Mouse (Mus musculus): ENCODE measurements at regions not wholly inside any gene's neighbourhood (a gene's known extent, or its start where the extent isn't known, plus 50 kb on each side); places are given as distances from the start of the nearest gene placed in this dataset.
A peak's percentile ranks its signal among the peaks of the same experiment; 100 is the strongest.

GRCm38 (mm10) chr1:143946933-143947332 lies 57.0 kb downstream of the Rgs2 start:
- DNase-seq: peak in 1 of 2 experiments; percentile 34

- peak; percentile 50 to 73 for DNase-seq
Measured at GRCm38 (mm10) chr1:143941465-143941864, 62.5 kb downstream of the Rgs2 start.

GRCm38 (mm10) chr1:143939511-143939910 lies 64.5 kb downstream of the Rgs2 start:
- no peak for DNase-seq

GRCm38 (mm10) chr1:143938569-143938968 lies 65.4 kb downstream of the Rgs2 start:
- DNase-seq: no peak

GRCm38 (mm10) chr1:143930798-143931197 lies 73.2 kb downstream of the Rgs2 start:
- no peak for DNase-seq

- DNase-seq: no peak
Measured at GRCm38 (mm10) chr1:143929567-143930165, 74.3 kb downstream of the Rgs2 start.

GRCm38 (mm10) chr1:143922499-143922898 lies 81.5 kb downstream of the Rgs2 start:
- no peak for DNase-seq

GRCm38 (mm10) chr1:143920256-143920655 lies 83.7 kb downstream of the Rgs2 start:
- no peak for DNase-seq

GRCm38 (mm10) chr1:143918949-143919348 lies 85.0 kb downstream of the Rgs2 start:
- DNase-seq: no peak

- no peak for DNase-seq
Measured at GRCm38 (mm10) chr1:143918146-143918774, 85.7 kb downstream of the Rgs2 start.

- DNase-seq: peak; percentile 42 to 43
Measured at GRCm38 (mm10) chr1:143917623-143918022, 86.3 kb downstream of the Rgs2 start.

- DNase-seq: no peak
Measured at GRCm38 (mm10) chr1:143916587-143916986, 87.4 kb downstream of the Rgs2 start.

GRCm38 (mm10) chr1:143912586-143912985 lies 91.4 kb downstream of the Rgs2 start:
- DNase-seq: no peak

- DNase-seq: no peak
Measured at GRCm38 (mm10) chr1:143911230-143911629, 92.7 kb downstream of the Rgs2 start.

- no peak for DNase-seq
Measured at GRCm38 (mm10) chr1:143910530-143910929, 93.4 kb downstream of the Rgs2 start.

- DNase-seq: no peak
Measured at GRCm38 (mm10) chr1:143907312-143907711, 96.6 kb downstream of the Rgs2 start.

GRCm38 (mm10) chr1:143906881-143907280 lies 97.1 kb downstream of the Rgs2 start:
- DNase-seq: no peak

GRCm38 (mm10) chr1:143903985-143904384 lies 100.0 kb downstream of the Rgs2 start:
- DNase-seq: peak; percentile 59 to 73

GRCm38 (mm10) chr1:143903234-143903633 lies 100.7 kb downstream of the Rgs2 start:
- no peak for DNase-seq

- no peak for DNase-seq
Measured at GRCm38 (mm10) chr1:143901127-143901920, 102.6 kb downstream of the Rgs2 start.

- DNase-seq: no peak
Measured at GRCm38 (mm10) chr1:143888510-143888909, 111.4 kb downstream of the Uchl5 start.

GRCm38 (mm10) chr1:143888065-143888464 lies 111.0 kb downstream of the Uchl5 start:
- no peak for DNase-seq

GRCm38 (mm10) chr1:143886014-143886413 lies 108.9 kb downstream of the Uchl5 start:
- DNase-seq: no peak

GRCm38 (mm10) chr1:143881192-143881591 lies 104.1 kb downstream of the Uchl5 start:
- DNase-seq: no peak
